Mouse (Mus musculus) left cerebral cortex, postnatal 4 days (tissue): ENCODE data around the gene Slc27a1. TPM values are rescaled to one million over a fixed set of nuclear protein-coding genes. Genes with fewer than 3 reads are reported as not detected.

Experiments
- microRNA-seq: library from miRNA; unstranded; fragments of <30 nt; microRNA quantifications from one replicate; pipeline ENCODE4 v1.2.0, GENCODE M21; 2022
- total RNA-seq, 2 experiments: library from RNA; stranded (reverse); gene quantifications; 2 replicates each; pipeline ENCODE4 v1.2.3; 2021

Slc27a1 gene
- total RNA-seq, 2 experiments from 2014 or later = 60.5 to 71.1 TPM

Small RNA genes within 50 kb of the gene (microRNA-seq; reads per million reads assigned to microRNA genes)
- 20.5 reads per million, percentile 36 among the genes with 10 or more reads in this experiment for gene Mir6769b

Other genes with a start within 250 kb of the Slc27a1 start
- gene Use1, start 202.0 kb upstream of the Slc27a1 start, total RNA-seq = 100 to 1,000 TPM; 116 to 117 TPM
- gene Ocel1, start 197.6 kb upstream of the Slc27a1 start, total RNA-seq = 10 to 100 TPM; 17.9 to 18.5 TPM
- gene Nr2f6, start 186.9 kb upstream of the Slc27a1 start, total RNA-seq = 10 to 100 TPM; 32.2 to 33.1 TPM
- gene Ushbp1, start 173.1 kb upstream of the Slc27a1 start, total RNA-seq = 1 to 10 TPM; 6.5 TPM
- gene Babam1, start 172.0 kb upstream of the Slc27a1 start, total RNA-seq = 10 to 100 TPM; 75.8 to 88.0 TPM
- gene Ankle1, start 162.9 kb upstream of the Slc27a1 start, total RNA-seq = 1 to 10 TPM; 2.3 to 3.2 TPM
- gene Abhd8, start 105.2 kb upstream of the Slc27a1 start, total RNA-seq = 100 to 1,000 TPM; 113 to 121 TPM
- 10 to 100 TPM; 71.3 to 73.7 TPM for gene Mrpl34, start 103.9 kb upstream of the Slc27a1 start, total RNA-seq
- 100 to 1,000 TPM; 135 to 139 TPM for gene Dda1, start 99.7 kb upstream of the Slc27a1 start, total RNA-seq
- 10 to 100 TPM; 88.0 to 91.9 TPM for gene Ano8, start 82.9 kb upstream of the Slc27a1 start, total RNA-seq
- gene Gtpbp3, start 80.8 kb upstream of the Slc27a1 start, total RNA-seq = 10 to 100 TPM; 23.0 to 24.1 TPM
- 1 to 10 TPM; 6.2 to 7.3 TPM for gene Plvap, start 57.1 kb upstream of the Slc27a1 start, total RNA-seq
- not detected for gene Ccdc194, start 43.2 kb upstream of the Slc27a1 start, total RNA-seq
- gene Bst2, start 31.4 kb upstream of the Slc27a1 start, total RNA-seq = 1 to 10 TPM; 3.0 to 3.5 TPM
- 10 to 100 TPM; 37.4 to 40.7 TPM for gene Mvb12a, start 26.0 kb upstream of the Slc27a1 start, total RNA-seq
- gene Tmem221, start 10.0 kb upstream of the Slc27a1 start, total RNA-seq = not detected
- gene Nxnl1, start 2.3 kb upstream of the Slc27a1 start, total RNA-seq = not detected
- 10 to 100 TPM; 85.7 to 97.3 TPM for gene Pgls, start 23.3 kb downstream of the Slc27a1 start, total RNA-seq
- 1 to 10 TPM; 7.9 to 8.0 TPM for gene Fam129c, start 28.8 kb downstream of the Slc27a1 start, total RNA-seq
- gene Colgalt1, start 42.1 kb downstream of the Slc27a1 start, total RNA-seq = 10 to 100 TPM; 88.2 to 88.6 TPM
- gene Unc13a, start 102.9 kb downstream of the Slc27a1 start, total RNA-seq = 100 to 1,000 TPM; 204 to 221 TPM
- 1 to 10 TPM; 4.5 to 5.5 TPM for gene Jak3, start 107.4 kb downstream of the Slc27a1 start, total RNA-seq
- 1 to 10 TPM in 1 of 2 experiments, under 1 TPM in 1; 0.70 to 1.6 TPM for gene Insl3, start 120.3 kb downstream of the Slc27a1 start, total RNA-seq
- under 1 TPM; 0.22 to 0.36 TPM for gene B3gnt3, start 132.9 kb downstream of the Slc27a1 start, total RNA-seq
- 100 to 1,000 TPM; 153 to 162 TPM for gene Fcho1, start 156.8 kb downstream of the Slc27a1 start, total RNA-seq